In the genomic region with DNA sequence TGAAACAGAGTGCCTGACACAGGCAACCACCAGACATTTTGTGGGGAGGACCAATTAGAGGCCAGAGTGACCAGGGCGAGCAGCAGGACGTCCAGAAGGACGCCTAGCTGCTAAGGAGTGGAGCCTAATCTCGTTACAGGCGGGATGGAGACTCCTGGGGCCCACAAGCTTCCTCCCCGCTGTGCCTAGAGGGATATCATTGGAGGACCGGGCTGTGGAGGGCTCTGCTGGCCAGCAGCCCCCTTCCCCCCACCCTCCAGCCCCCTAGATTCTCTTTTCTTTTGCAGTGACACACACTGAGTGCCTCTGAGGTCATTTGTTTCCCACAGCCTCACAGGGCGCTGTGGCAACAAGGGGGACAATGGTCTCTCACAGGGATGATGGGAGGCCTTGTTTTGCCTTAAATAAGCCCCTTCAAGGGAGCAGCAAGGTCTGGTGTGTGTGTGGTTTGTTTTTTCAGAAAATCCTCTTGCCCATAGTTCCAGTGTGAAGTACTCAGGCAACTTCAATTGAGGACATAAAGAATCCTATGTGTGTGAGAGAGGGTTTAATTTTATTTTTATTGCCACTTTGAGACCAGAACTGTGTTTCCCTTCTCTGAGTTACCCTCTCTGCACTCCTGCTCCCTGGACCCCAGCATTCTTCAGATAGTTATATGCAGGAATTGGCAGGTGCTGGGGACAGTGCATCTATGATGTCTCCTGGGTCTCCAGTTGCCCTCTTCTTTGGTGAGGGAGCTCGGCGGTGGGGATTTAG, we compare ENCODE assay signal across 10 mouse cellular contexts.
A peak's percentile ranks its signal among the peaks of the same experiment; 100 is the strongest.
DNase-seq lines count a peak whose midpoint lies in the region; ATAC-seq and TF ChIP-seq lines count a peak whose summit lies in the region.
"Had no signal": no experiment of that assay in that cellular context is flagged by ENCODE, and none has a peak within 500 bp of the region (broad histone marks: within the 10 kb centered on the region; RNA-seq: fewer than 3 reads in every experiment).

No protein-coding gene starts in this region.

- H3K27me3 ChIP-seq in forebrain, embryonic 14.5 days (replicated peaks; ENCODE audit: control insufficient read depth, insufficient read depth, low read length): no peaks in the 10 kb centered on the region
- H3K27me3 ChIP-seq in limb, embryonic 14.5 days (ENCODE audit: control insufficient read depth, insufficient read depth, low read length): no peaks in the 10 kb centered on the region
- H3K27me3 ChIP-seq in stomach, embryonic 16.5 days (ENCODE audit: control insufficient read depth, insufficient read depth, low read length): no peaks in the 10 kb centered on the region
- H3K27me3 ChIP-seq: Patski had no signal

- TF ChIP-seq POLR2A in limb, embryonic 14.5 days (IDR thresholded peaks at IDR 0.05; ENCODE audit: borderline replicate concordance, extremely low read depth, insufficient read depth, insufficient read length): no peak

- H3K4me3 ChIP-seq in forebrain, embryonic 14.5 days (ENCODE audit: low read depth, low read length): no peak overlapping the region
- no peak overlapping the region for H3K4me3 ChIP-seq in limb, embryonic 14.5 days (replicated peaks; ENCODE audit: low read length)
- H3K4me3 ChIP-seq in stomach, embryonic 16.5 days (replicated peaks; ENCODE audit: low read length): no peak overlapping the region

- peak; percentile 90 for ATAC-seq in forebrain, embryonic 14.5 days
- ATAC-seq in limb, embryonic 14.5 days (ENCODE audit: low FRiP score, low read depth): peak; percentile 58
- 0 out of 2 replicates have a peak, but pooled peaks have one; percentile 33 for ATAC-seq in stomach, embryonic 16.5 days (ENCODE audit: insufficient read depth, low FRiP score)
- ATAC-seq: Patski had no signal

- H3K27ac ChIP-seq in forebrain, embryonic 14.5 days (ENCODE audit: low read depth, low read length): peak overlapping the region; percentile 72
- H3K27ac ChIP-seq in limb, embryonic 14.5 days (replicated peaks; ENCODE audit: low read depth, low read length): peak overlapping the region; percentile 80
- peak overlapping the region; percentile 52 for H3K27ac ChIP-seq in stomach, embryonic 16.5 days (ENCODE audit: low read length)

- WGBS in forebrain, embryonic 14.5 days: 4% methylated on average over 10 of the region's 10 CpGs
- WGBS in limb, embryonic 14.5 days: 26% methylated on average over 10 of the region's 10 CpGs
- 59% methylated on average over 10 of the region's 10 CpGs for WGBS in stomach, embryonic 16.5 days

- DNase-seq in right cerebral cortex, postnatal 4 days: peak; percentile 13
- no peak for DNase-seq in right cerebral cortex, postnatal 36 days (ENCODE audit: low spot score in 2 of 2)
- peak; percentile 88 for DNase-seq in forebrain, embryonic 14.5 days (ENCODE audit: low spot score)
- DNase-seq in limb, embryonic 14.5 days (ENCODE audit: low spot score): no peak
- no peak for DNase-seq in gastrocnemius, adult 8-10 months (ENCODE audit: low spot score in 2 of 2)
- DNase-seq in gastrocnemius, postnatal 4 days (ENCODE audit: low spot score in 2 of 2): no peak
- DNase-seq: kidney, adult 9 months; lung, postnatal 14 days had no signal

- no peaks in the 10 kb centered on the region for H3K9me3 ChIP-seq in forebrain, embryonic 14.5 days (replicated peaks; ENCODE audit: control insufficient read depth, low read length)
- H3K9me3 ChIP-seq in limb, embryonic 14.5 days (ENCODE audit: control insufficient read depth, low read length): no peaks in the 10 kb centered on the region
- H3K9me3 ChIP-seq in stomach, embryonic 16.5 days (replicated peaks; ENCODE audit: control insufficient read depth, low read length): no peaks in the 10 kb centered on the region

- H3K36me3 ChIP-seq in forebrain, embryonic 14.5 days (ENCODE audit: control insufficient read depth, insufficient read depth, low read length): no peaks in the 10 kb centered on the region
- no peaks in the 10 kb centered on the region for H3K36me3 ChIP-seq in limb, embryonic 14.5 days (ENCODE audit: control insufficient read depth, insufficient read depth, low read length)
- no peaks in the 10 kb centered on the region for H3K36me3 ChIP-seq in stomach, embryonic 16.5 days (ENCODE audit: control insufficient read depth, insufficient read depth, low read length)

- H3K4me1 ChIP-seq in forebrain, embryonic 14.5 days (ENCODE audit: control insufficient read depth, insufficient read depth, low read length): peaks cover 33% of the 10 kb centered on the region
- H3K4me1 ChIP-seq in limb, embryonic 14.5 days (ENCODE audit: control insufficient read depth, insufficient read depth, low read length): peaks cover 38% of the 10 kb centered on the region
- H3K4me1 ChIP-seq in stomach, embryonic 16.5 days (ENCODE audit: control insufficient read depth, insufficient read depth, low read length): peaks cover 14% of the 10 kb centered on the region

- H3K4me2 ChIP-seq in forebrain, embryonic 14.5 days (ENCODE audit: low read length): no peak overlapping the region
- no peak overlapping the region for H3K4me2 ChIP-seq in limb, embryonic 14.5 days (replicated peaks; ENCODE audit: low read depth, low read length, severe bottlenecking)
- no peak overlapping the region for H3K4me2 ChIP-seq in stomach, embryonic 16.5 days (ENCODE audit: low read depth, low read length)

- no peak overlapping the region for H3K9ac ChIP-seq in forebrain, embryonic 14.5 days (ENCODE audit: low read length)
- H3K9ac ChIP-seq in limb, embryonic 14.5 days (ENCODE audit: low read depth, low read length, severe bottlenecking): no peak overlapping the region; the same call in 1 of the 2 replicates
- H3K9ac ChIP-seq in stomach, embryonic 16.5 days (ENCODE audit: low read length): no peak overlapping the region

Comparison
In these comparisons a context has a peak if more than half of its experiments do, and no peak if none do; other contexts are left out.
1. DNase-seq: peak in right cerebral cortex, postnatal 4 days (single experiment) and forebrain, embryonic 14.5 days (single experiment); none in right cerebral cortex, postnatal 36 days (0 of 2), limb, embryonic 14.5 days (single experiment), gastrocnemius, adult 8-10 months (0 of 2) and gastrocnemius, postnatal 4 days (0 of 2).
2. ATAC-seq: peak in every context shown above with its lines; median percentile 90 in forebrain, embryonic 14.5 days; 58 in limb, embryonic 14.5 days; 33 in stomach, embryonic 16.5 days.
3. Peak in every context shown above with its lines, with median percentiles within 50 percentile points of each other: H3K27ac ChIP-seq.